Mouse (Mus musculus) limb, embryonic 11.5 days (tissue): ENCODE results near the gene Eaf2. TPM values are rescaled to one million over a fixed set of nuclear protein-coding genes. Genes with fewer than 3 reads are reported as not detected.

Experiments
- microRNA-seq: library from miRNA; unstranded; fragments of <30 nt; microRNA quantifications from one replicate; pipeline ENCODE4, GENCODE M21; 2016
- polyA plus RNA-seq: library from polyadenylated mRNA; unstranded; fragments of >200 nt; fragmentation: Nextera tagmentation; extraction: Ambion mirVana; gene quantifications from 2 replicates; pipeline ENCODE4 v1.2.1, GENCODE M21; 2014

Gene Eaf2
- polyA plus RNA-seq, 1 experiment from 2014 or later: 2.4 TPM

Small RNAs within 50 kb of the gene (microRNA-seq; reads per million reads assigned to microRNA genes)
- gene Gm22617: not detected

Other genes starting within 250 kb of the Eaf2 start
- gene Cd86, start 208.9 kb downstream of the Eaf2 start, polyA plus RNA-seq: 0.60 and 0.80 TPM in 2 replicates
- gene Ildr1, start 181.0 kb downstream of the Eaf2 start, polyA plus RNA-seq: 0.21 and 0.47 TPM in 2 replicates
- gene Slc15a2, start 90.0 kb downstream of the Eaf2 start, polyA plus RNA-seq: 2.1 and 3.6 TPM in 2 replicates
- gene Iqcb1, start 46.6 kb downstream of the Eaf2 start, polyA plus RNA-seq: 81.3 and 85.8 TPM in 2 replicates
- 77.3 and 86.6 TPM in 2 replicates for gene Golgb1, start 137 bp upstream of the Eaf2 start, polyA plus RNA-seq
- gene Hcls1, start 60.0 kb upstream of the Eaf2 start, polyA plus RNA-seq: 1.0 and 1.2 TPM in 2 replicates
- gene Fbxo40, start 115.5 kb upstream of the Eaf2 start, polyA plus RNA-seq: 0.05 and 0.92 TPM in 2 replicates
- gene Polq, start 136.8 kb upstream of the Eaf2 start, polyA plus RNA-seq: 12.8 and 13.7 TPM in 2 replicates